Mouse (Mus musculus): Measurements from ENCODE around the gene Kmt5c. TPM values are rescaled to one million over a fixed set of nuclear protein-coding genes. Genes with fewer than 3 reads are reported as not detected.

Kmt5c gene
- polyA plus RNA-seq, 2 experiments from 2014 or later: 22.9 to 25.8 TPM

DNA sequence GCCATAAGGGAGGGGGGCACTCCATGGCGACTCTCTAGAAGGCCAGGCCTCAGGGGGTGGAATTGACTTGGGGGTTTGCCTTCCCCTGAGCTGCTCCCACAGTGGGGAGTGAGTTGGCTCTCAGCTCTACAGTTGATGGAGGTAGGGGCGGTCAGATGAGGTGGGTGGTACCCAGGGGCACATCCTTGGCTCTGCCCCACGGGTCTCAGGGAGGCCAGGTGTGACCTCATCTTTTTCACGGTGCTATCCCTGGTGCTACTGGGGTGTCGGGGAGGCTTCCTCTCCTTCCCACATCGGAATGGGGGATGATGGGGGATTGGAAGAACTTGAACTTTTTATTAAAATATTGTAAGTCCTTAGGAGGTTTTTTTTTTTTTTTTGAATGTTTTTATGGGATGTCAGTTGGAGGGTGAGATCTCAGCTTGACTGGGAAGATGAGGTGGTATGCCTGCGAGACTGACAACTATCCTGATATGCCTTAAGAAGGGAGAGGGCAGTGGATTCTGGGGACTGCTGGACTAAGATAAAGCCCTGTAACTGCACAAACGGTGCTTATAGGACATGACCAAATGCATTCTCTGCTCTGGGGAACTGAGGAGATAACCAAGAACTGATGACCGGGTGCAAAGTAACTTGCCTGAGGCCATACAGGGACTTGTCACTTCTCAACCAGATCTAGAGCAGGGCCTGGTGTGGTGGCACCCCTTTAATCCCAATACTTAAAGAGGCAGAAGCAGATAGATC, 7.4 kb downstream of the Kmt5c start:
- ATAC-seq: no peak

DNA sequence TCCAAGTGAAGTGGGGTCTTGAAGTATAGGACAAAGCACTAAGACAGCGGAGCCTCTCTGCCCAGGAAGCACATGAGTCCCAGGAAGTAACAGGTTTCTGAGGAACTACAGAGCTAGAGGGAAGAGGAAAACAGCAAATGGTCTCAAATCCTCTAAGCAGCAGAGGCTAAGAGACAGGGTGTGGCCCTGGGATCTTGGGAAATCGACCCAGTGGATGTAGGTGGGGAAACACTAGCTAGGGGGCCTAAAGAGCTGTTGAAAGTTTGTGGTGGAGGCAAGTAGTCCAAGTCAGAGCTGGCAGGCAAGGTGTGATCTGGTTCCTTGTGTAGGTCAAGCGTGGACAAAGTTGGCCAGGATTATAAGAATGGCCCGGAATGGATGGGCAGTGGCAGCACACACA, 8.4 kb downstream of the Kmt5c start:
- no peak for ATAC-seq

DNA sequence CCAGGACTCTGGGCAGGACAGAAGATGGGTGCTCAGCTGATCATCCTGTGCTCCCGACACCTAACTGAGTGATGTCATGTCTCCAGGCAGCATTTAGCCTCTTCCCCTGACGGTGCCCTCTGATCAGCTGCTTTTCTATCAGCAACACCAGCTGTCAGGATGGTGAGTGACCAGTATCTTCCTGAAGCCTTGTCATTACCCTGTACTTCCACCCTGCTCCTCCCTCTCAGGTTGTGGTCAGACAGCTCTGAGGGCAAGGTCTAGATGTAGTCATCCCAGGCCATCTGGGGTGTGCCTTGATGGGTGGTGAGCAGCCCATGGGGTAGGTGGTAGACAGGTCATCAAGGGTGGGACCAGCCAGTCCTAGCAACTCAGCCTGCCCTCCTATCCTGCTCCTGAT, 9.3 kb downstream of the Kmt5c start:
- no peak for ATAC-seq

DNA sequence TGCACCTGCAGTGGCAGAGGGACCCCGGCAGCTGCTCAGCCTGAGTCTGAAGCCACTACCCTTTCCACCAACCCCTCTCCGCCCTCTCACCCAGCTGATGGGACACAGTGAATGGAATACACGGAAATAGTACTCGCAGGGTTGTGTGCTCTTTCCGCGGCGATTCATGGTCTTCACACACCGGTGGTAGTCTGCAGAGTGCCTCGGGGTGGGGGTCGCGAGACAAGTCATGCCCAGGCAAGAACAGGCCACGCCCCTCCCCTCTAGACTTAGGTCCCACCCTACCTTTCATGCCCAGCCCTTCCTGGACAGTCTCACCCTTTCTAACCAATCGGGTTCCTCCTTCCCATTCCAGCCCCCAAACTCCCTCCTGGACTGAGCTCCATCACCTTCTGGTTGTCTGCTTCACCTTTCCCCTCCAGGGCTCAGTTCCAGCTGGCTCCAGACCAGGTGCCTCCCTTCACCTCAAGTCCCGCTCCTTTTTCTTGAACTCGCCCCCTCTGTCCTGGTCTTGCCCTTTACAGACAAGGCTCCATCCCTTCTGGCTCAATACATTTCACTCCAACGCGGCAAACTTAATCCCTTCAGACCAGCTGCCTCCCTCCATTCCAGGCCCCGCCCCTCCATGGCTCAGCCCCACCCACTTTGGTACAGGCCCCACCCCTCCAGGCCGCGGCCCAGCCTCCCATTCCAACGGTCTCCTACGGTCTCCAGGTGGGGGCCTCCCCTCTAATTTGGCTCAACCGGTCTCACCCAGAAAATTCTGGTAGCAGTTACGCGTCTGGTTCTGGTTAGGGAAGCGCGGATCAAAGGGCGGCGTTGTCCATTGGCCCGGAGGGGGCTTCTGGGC, 12.3 kb downstream of the Kmt5c start:
- ATAC-seq: peak; percentile 22

DNA sequence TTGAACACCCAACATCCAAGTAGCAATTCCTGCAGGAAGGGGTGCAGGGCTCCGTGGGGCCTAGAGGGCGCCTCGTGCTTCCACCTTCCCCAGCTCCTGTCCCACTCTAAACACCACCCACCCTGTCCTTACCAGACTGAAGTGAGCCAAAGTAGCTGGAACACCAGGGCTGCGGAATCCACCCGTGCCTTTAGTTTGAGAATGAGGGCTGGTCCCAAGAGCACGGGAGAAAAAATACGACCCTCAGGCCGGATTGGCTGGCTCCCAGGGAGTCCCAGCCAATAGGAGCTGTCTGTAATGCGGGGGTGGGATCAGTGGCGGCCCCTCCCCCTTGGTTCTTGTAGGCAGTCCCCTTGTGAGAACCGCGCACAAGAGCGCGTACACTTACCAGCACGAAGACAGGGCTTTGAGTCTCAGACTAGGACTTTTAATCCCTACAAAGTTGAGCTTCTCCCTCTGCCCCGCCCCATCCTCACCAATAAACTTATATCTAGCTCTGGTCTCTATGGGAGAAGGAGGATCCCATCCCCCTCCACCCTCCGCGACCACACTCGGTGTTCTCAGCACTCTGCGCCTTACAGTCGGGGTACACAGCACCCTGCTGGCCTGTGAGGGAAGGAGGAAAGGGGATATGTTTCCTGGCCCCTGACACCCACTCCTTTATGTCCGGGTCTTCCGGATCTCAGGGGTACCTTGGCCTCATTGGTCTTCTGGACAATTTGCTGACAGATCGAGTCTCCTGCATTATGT, 13.1 kb downstream of the Kmt5c start, which contains the start of gene Cox6b2:
Gene Cox6b2, minus strand, starts transcription at position 274 of the 750 bp plus-strand sequence.
- ATAC-seq: peak; percentile 71

DNA sequence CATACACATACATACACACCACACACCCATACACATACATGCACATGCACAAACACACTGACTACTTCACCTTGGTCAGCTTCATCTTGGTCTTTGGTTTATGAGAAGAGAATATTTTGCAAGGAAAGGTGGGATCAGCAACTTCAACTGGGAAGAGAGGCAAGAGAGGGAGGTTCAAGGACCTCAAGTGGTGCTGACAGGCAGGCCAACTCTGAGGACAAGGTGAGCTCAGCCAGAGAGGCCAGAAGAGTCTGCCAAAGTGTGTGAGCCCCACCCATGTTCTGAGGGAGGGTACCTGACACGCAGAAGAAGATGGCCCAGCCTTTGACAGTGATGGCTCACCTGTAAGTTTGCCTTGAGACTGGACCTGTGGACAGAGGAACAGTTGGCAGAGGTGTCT, 19.8 kb downstream of the Kmt5c start:
- no peak for ATAC-seq

DNA sequence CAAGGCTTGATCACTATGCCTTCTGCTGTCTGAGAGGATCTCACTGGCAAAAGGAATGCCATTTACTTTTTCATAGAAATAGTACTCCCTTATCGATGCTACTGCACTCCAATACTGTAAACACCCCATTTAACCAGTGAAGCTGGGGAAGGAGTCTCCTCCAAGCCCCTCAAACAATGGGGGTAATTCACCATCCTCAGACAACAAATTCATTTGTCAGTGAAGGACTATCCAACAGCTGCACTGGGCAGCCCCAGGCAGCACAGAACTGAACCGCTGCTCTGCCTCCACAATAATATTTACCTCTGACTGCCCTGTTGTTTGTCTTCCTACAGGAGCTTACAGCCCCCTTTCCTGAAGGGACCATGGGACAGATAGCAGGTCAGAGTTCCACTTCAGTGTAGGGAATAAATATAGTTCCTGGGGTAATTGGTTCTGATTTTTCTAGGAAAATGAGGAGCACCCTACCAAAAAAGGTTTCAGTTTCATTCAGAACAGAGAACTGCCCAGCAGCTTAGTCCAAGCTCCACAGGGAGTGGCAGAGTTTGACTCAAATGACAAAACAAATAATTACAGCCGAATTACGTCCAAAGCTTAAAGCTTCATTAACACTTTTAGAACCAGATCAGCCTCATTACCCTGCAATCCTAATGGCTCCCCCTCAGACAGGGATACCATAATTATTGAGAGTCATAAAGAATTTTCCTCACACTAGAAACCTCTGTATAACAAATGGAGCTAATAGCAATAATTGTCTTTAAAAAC, 25.2 kb downstream of the Kmt5c start:
- ATAC-seq: no peak

DNA sequence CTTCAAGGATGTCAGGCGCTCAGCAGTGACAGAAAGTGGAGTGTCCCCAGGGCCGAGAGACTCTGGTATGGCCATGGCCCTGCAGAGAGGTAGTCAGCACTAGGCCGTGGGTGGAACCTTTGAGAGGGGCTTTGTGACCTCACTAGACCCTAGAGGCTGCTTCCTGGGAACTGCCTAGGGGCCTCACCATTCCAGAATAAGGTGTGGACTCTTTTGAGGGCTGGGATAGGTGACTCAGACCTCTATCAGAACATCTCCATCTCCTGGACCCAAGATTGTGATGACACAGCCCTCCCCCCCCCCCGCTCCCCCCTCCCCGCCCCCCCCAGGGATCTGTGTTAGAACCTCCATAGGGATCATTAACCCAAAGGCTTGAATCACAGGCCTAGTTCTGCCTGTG, 31.3 kb downstream of the Kmt5c start, which contains the start of gene Fam71e2:
Gene Fam71e2, minus strand, starts transcription at position 101 of the 400 bp plus-strand sequence.
- ATAC-seq: no peak

DNA sequence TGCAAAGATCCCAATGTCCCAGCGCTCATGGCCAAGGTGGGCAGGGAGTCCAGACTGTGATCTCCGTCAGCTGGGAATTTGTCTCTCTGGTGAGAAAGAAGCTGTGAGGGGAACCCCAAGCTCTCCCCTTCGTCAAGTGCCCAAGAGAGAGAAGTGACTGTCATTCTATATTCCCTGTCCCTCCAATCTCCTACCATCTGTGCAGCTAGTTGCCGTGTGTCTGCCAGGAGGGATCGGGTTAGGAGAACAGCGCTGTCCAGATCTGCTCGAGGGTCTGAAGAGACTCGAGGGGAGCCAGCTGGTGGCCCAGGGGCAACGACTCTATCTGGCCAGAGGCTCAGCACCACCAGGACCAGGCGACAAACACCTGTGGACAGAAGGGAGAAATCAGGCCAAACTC, 36.2 kb downstream of the Kmt5c start:
- ATAC-seq: no peak

DNA sequence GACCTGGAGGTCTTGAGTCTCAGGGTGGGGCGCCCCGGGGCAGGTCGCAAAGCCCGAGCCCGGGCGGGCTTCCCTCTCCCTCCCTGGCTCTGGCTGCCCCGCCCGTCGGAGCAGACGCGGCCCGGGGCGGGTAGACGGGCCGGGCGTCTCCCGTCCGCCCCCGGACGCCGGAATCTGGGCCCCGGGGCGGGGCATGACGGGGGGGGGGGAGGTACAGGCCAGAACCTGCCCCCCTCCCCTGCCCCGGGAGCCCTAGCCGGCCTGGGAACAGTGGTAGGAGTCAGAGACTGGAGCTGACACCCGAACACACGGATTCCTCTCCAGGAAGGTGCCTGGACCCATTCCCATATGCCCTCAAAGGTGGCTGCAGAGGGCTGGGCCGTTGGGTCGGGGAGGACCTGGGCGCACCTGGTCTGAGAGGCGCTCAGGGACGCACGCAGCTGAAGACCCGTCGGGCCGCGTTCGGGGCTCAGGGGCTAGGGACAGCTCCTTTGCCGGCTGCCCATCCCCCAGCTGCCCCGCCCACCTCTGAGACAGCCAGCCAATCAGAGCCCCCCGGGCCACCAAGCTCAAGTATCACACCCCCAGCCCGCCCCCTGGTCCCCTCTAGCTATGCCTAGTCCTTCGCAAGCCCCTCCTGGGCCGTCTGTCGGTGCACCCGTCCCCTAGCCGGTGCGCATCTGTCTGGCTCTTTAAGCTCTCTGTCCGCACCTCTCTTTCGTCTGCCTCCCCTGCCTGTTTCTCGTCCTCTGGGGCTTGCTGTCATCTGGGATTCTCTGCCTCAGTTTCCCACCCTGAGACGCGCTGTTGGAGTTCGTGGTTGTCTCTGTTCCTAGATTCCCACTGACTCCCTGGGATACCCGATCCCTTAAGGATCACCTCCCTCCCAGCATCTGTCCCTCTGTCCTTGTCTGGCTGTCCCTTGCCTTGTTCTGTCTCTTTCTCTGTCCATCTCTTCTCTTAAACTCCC, 37.2 kb downstream of the Kmt5c start:
- ATAC-seq: peak; percentile 62

DNA sequence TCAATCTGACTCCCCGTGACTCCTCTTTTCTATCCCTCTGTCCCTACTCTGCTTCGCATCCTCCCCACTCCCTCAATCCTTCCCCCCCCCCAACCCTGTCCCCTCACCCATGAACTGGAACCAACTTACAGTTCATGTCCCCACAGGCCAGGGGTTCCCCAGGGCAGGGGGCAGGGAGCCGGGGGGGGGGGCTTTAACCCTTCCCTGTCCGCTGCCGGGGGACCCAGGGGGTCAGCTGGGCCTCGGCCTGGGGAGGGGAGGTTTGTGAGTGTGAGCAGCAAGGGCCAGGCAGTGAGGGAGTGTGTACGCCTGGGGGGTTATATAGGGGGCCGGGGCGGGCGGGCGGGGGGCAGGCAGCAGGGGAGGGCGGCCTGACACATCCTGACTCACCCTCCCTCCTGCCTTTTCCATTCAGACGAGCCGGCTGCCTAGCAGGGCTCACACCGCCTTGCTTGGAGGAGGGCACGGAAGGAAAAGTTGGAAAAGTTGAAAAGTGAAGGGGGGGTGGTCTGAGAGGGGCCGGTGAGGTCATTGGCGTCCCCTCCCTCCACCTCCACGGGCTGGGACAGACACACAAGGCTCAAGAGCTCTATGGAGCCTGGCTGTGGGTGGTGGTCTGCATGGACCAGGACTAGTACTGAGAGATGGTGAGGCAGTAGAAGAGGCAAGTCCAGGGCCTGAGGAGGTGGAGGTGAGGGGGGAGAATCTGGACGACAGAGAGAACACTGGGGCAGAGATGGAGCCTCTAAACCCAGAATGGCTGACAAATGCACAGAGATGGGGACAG, 38.1 kb downstream of the Kmt5c start:
- ATAC-seq: no peak

DNA sequence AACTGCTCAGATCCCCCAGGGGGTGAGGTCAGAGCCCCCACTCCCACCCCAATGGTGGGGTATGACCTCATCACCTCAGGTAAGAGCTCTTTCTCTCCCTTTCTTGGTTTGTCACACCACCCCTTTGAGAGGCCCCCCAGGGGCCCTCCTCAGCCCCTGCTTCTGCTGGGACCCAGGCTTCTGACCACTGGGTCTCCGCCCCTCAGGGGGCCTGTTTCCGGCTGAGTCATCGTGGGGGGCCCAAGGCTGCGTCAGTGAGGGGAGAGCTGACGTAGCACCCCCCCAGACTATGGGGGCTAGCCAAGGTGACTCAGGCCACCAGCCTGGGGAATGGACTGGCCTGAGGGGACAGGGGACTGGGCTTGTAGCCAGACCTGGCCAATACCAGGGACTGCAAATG, 40.0 kb downstream of the Kmt5c start:
- ATAC-seq: no peak

DNA sequence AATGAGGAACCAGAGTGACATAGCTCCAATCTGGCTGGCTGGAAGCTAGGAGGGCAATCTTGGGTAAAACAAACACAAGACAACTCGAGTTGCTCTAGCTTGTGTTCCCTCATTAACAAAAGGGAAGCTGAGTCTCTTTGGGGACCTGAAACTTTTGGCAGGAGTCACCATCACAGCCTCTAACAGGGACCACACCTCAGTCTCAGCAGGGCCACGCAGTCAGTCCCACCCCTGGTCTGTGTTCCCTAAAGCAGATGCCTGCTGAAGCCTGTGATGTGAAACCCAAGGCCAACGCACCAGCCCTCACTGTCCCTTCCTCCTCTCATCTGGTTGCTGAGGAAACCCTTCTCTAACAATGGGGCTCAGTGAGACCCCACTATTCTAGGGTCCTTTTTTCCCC, 42.2 kb downstream of the Kmt5c start:
- no peak for ATAC-seq

DNA sequence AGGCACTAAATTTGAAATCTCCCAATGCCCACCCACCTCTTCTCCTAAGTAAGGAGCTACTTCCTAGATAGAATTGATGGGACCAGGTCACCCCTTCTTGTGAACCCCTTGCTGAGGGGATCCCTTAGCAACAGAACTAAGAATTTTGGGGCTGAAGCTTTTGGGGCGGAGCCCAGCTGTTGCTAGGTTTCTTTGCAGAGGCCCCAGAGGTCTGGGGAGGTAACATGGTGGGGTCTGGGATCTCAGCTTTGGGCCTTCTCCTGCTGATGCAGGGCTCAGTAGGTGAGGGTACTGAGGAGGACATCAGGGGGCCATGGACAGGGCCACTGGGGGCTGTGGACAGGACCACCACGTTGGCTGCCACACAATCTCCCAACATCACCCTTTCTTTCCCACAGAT, 42.8 kb downstream of the Kmt5c start, which contains the start of the genes Il11 and Tmem190:
Gene Il11, minus strand, starts transcription at position 101 of the 400 bp plus-strand sequence.
Gene Tmem190, plus strand, starts transcription at position 179 of the 400 bp plus-strand sequence.
- ATAC-seq: no peak

DNA sequence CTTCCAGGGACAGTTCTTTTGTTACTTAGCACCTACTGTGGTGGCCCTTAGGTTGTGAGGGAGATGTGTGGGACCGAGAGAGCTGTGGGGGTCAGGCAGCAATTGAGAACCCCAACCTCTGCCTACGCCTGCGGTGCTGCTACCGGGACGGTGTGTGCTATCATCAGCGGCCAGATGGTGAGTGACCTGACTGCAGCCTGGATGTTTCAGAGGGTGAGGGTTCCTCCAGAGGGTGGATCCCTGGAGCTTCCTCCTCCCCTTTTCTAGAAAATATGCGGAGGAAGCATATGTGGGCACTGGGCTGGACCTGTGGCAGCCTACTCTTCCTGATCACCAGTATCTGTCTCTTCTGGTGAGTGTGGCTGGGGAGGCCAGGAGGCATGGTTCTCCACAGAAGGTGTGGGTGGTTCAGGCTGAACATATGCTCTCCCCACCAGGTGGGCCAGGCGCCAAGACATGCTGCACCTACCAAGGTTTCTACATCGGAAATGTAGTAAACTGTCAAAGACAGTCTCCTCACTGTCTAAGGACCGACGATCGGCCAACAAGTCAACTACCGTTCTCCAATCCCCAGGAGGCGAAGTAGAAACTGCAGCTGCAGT, 43.9 kb downstream of the Kmt5c start:
- no peak for ATAC-seq

DNA sequence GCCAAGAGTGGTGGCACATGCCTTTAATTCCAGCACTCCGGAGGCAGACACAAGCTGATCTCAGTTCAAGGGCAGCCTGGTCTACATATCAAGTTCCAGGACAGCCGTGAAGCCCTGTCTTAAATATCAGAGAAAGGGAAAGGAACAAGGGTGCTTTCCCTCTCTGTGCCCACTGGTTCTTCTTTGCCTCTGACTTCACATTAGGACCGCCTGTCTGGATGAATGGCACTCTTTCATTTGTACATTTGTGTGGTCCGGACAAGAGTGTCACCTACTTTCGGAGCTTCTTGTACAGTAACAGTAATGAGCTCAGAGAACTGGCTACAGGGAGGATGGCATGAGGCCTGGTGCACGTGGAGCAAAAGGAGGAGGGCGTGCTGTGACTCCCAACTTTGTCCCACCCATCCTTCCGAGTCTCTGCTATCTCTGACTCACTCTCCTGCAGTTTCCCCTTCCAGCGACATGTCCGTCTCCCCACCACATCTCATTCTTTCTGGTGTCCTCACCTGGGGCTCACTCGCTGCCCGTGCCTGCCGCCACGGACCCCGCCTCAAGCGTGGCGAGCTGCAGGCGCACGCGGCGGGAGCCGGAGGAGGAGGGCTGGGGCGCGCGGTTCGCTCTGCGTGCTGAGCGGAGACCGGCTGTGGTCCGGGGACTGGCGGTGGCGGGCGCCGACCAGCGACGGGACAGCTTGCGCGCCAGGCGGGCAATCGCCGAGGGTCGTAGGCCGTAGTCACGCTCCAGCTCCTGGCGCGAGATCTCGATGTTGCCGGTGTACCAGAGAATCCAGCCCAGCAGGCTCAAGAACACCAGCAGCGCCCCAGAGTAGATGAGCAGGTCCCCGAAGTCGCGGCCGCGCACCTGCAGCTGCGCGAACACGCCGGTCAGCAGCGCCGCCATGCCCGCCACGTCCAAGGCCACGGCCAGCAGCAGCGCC, 48.9 kb downstream of the Kmt5c start:
- no peak for ATAC-seq

DNA sequence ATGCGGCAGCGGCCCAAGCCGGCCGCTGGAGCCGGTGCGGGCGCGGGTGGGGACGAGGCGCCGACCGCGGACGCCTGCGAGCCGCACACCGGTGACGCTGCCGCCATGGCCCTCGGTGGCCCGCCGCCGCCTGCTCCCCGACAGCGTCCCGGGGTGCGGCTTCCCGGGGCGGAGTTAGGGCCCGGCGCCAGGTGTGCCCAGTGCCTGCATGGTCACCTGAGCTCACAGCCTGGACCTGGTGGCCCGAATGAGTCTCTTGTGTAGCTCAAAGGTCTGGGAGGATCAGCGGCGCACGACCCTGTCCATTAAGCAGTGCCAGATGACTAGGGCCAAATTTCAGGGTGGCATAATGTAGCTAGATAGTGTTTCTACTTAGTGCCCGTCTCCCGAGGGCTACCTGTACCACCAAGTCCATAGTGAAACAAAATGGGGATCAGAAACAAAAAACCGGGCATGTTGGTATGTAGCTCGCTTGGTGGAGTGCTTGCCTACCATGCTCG, 49.6 kb downstream of the Kmt5c start, which contains the start of gene Tmem238:
Gene Tmem238, minus strand, starts transcription at position 221 of the 500 bp plus-strand sequence.
- no peak for ATAC-seq
